Mouse (Mus musculus) kidney, postnatal 0 days (tissue): ENCODE measurements around the gene Mefv. TPM values are rescaled to one million over a fixed set of nuclear protein-coding genes. Genes with fewer than 3 reads are reported as not detected.
"Not testable (repeated sequence)": the region's sequence is repeated elsewhere in the genome, so short reads cannot be mapped to it uniquely, and the experiment has no call there.

Source experiments
- ATAC-seq: fragments of 200-750 bp; cut with Nextera tagmentation; replicated peaks from 2 replicates; pipeline ENCODE4 v1.8.0; 2017; ENCODE audit warnings: low read depth, moderate number of reproducible peaks, moderate TSS enrichment, moderate library complexity; ENCODE audit not compliant: low FRiP score
- DNase-seq: peaks from one replicate; pipeline ENCODE4 v3.0.0-alpha.2; 2016; ENCODE audit warnings: low spot score
- H3K27ac ChIP-seq: fragments of 300-500 bp; sonication (generic); 2 replicates; pipeline ENCODE4 v1.5.1; 2014; ENCODE audit warnings: mild to moderate bottlenecking
- H3K27me3 ChIP-seq: fragments of 300-500 bp; sonication (generic); 2 replicates; pipeline ENCODE4 v1.6.1; 2014; ENCODE audit warnings: low read length, mixed read lengths; ENCODE audit not compliant: insufficient read depth
- H3K36me3 ChIP-seq: fragments of 300-500 bp; sonication (generic); 2 replicates; pipeline ENCODE4 v1.6.1; 2014; ENCODE audit warnings: low read length, mixed read lengths; ENCODE audit not compliant: insufficient read depth
- H3K4me1 ChIP-seq: fragments of 300-500 bp; sonication (generic); replicated peaks from 2 replicates; pipeline ENCODE4 v1.6.1; 2014; ENCODE audit warnings: antibody characterized with exemption, low read length, mixed read lengths; ENCODE audit not compliant: insufficient read depth
- H3K4me2 ChIP-seq: fragments of 300-500 bp; sonication (generic); 2 replicates; pipeline ENCODE4 v1.6.1; 2014; ENCODE audit warnings: mild to moderate bottlenecking, low read length, moderate library complexity, mixed read lengths
- H3K4me3 ChIP-seq: fragments of 300-500 bp; sonication (generic); replicated peaks from 2 replicates; pipeline ENCODE4 v1.5.1; 2014; ENCODE audit warnings: low read depth, low read length
- H3K9ac ChIP-seq: fragments of 300-500 bp; sonication (generic); 2 replicates; pipeline ENCODE4 v1.6.1; 2014; ENCODE audit warnings: low read depth, low read length
- H3K9me3 ChIP-seq: fragments of 300-500 bp; sonication (generic); replicated peaks from 2 replicates; pipeline ENCODE4 v1.6.1; 2016; ENCODE audit warnings: low read length, inconsistent platforms, mixed read lengths
- CTCF ChIP-seq: IDR thresholded peaks from 2 replicates; pipeline ENCODE4 v1.5.1; 2016; ENCODE audit warnings: antibody characterized with exemption, low read depth, mild to moderate bottlenecking, moderate library complexity
- WGBS: fragments of 180-500 bp; shearing (Covaris S2); extraction: QIAGEN DNeasy Blood & Tissue Kit; methylation state at CpG from one replicate; pipeline ENCODE4 v1.1.7; 2014; 5-methylcytosine and 5-hydroxymethylcytosine counted together
- polyA plus RNA-seq: library from polyadenylated mRNA; unstranded; fragments of >200 nt; fragmentation: Nextera tagmentation; extraction: Ambion mirVana; gene quantifications from 2 replicates; pipeline ENCODE4 v1.2.1, GENCODE M21; 2015

Gene Mefv
- polyA plus RNA-seq, 1 experiment from 2014 or later = not detected

DNA sequence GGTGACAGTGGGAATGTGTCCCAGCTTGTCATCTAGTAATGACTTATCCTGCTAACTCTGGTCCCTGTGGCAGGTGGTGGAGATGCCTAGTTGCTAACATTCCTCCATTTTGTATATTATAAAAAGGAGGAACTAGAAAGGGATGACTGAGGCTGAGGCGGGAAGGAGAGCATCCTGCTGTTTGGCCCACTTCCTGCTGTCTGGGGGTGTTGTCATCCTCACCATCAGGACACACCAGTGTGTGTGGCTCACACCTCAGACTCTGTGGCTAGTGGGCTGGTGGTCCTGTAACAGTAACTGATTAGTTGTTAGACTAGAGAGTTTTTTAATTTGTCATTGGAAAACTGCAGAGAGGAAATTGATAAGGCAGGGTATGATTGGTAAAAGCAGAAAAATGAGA is 17.0 kb downstream of the Mefv start:
- TF ChIP-seq CTCF = no peak
- Histone ChIP-seq H3K4me1 (no peaks in the 10 kb centered on the region), H3K4me2 (no peak overlapping the region), H3K4me3 (no peak overlapping the region), H3K27ac (no peak overlapping the region), H3K36me3 (no peaks in the 10 kb centered on the region), H3K9ac (no peak overlapping the region), H3K27me3 (no peaks in the 10 kb centered on the region), H3K9me3 (no peaks in the 10 kb centered on the region)
- 76% methylated on average over 1 of the region's 1 CpGs for WGBS
- no peak for DNase-seq
- no peak for ATAC-seq

GRCm38 (mm10) chr16:3699281-3699680 is 18.6 kb downstream of the Mefv start:
- H3K4me1 ChIP-seq = no peaks in the 10 kb centered on the region
- no peak for ATAC-seq
- no peak overlapping the region for H3K9ac ChIP-seq
- TF ChIP-seq CTCF = no peak
- no peaks in the 10 kb centered on the region for H3K36me3 ChIP-seq
- WGBS = 82% methylated on average over 8 of the region's 8 CpGs
- H3K9me3 ChIP-seq = no peaks in the 10 kb centered on the region
- no peak overlapping the region for H3K27ac ChIP-seq
- H3K4me3 ChIP-seq = no peak overlapping the region
- no peaks in the 10 kb centered on the region for H3K27me3 ChIP-seq
- no peak overlapping the region for H3K4me2 ChIP-seq
- no peak for DNase-seq

- H3K36me3 ChIP-seq, H3K9me3 ChIP-seq, ATAC-seq, H3K4me3 ChIP-seq, H3K4me2 ChIP-seq, H3K4me1 ChIP-seq, H3K9ac ChIP-seq, H3K27me3 ChIP-seq, H3K27ac ChIP-seq, DNase-seq: not testable (repeated sequence)
- 59% methylated on average over 20 of the region's 20 CpGs for WGBS
Observed at GRCm38 (mm10) chr16:3689608-3690007, 28.3 kb downstream of the Mefv start.

Other genes starting within 250 kb of the Mefv start
- not detected in 2 replicates for gene Olfr161, start 127.1 kb downstream of the Mefv start, polyA plus RNA-seq
- gene Zfp263, start 26.0 kb upstream of the Mefv start, polyA plus RNA-seq = 29.6 and 32.2 TPM in 2 replicates
- not detected in 2 replicates for gene Olfr15, start 112.8 kb upstream of the Mefv start, polyA plus RNA-seq
- gene Zfp174, start 129.2 kb upstream of the Mefv start, polyA plus RNA-seq = 0.92 and 1.2 TPM in 2 replicates
- gene Naa60, start 154.3 kb upstream of the Mefv start, polyA plus RNA-seq = 40.9 and 45.1 TPM in 2 replicates
- gene Zfp597, start 166.5 kb upstream of the Mefv start, polyA plus RNA-seq = 3.3 and 4.2 TPM in 2 replicates
- gene Gm20695, start 166.6 kb upstream of the Mefv start, polyA plus RNA-seq = 2.6 and 2.9 TPM in 2 replicates
- 11.0 and 11.4 TPM in 2 replicates for gene 1700037C18Rik, start 190.6 kb upstream of the Mefv start, polyA plus RNA-seq
- gene Cluap1, start 190.7 kb upstream of the Mefv start, polyA plus RNA-seq = 32.8 and 33.3 TPM in 2 replicates